ENCODE assay signal across 8 mouse cellular contexts in the genomic region with DNA sequence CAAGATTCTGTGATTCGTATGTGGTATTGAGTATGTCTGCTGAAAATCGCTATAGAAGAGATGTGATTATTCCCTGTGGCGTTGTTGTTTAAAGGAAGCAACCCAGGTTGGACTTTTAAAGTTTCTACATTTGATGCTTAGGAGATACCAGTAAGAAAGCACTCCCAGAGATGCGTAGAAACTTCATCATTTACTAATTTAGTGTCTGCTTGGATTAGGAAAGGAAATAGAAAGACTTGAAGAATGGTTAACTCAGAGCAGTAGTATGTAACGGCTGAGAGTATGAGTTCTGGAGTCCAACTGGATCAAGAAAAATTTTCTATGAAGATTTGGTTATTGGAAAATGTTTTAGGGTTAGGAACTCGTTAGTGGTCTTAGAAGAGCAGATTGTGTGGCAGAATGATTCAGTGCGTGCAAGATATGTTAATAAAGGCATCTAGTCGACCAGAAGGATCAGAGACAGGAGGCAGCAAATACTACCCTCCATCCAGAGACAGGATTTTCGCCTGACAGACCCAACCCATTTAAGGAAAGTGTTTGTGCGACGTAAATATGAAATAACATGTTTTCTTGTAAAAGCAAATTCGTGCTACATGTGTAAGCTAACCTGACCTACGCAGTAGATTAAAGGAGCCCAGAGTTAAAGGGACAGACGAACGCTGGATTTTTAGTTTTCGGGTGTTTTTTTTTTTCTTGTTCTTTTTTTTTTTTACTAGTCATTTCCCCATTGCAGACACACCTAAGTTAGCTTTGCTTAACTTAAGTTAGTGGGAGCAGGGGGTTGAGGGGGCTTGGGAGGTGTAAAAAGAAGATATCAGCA. TPM values are rescaled to one million over a fixed set of nuclear protein-coding genes. Genes with fewer than 3 reads are reported as not detected.
DNase-seq lines count a peak whose midpoint lies in the region; ATAC-seq lines count a peak whose summit lies in the region.

No protein-coding gene starts in this region.

- intact Hi-C loops in heart, postnatal 14 days (cut with DNase I) = no loop called here

- H3K4me2 ChIP-seq in heart, embryonic 12.5 days = peak overlapping the region; percentile 88
- peak overlapping the region; percentile 87 for H3K4me2 ChIP-seq in midbrain, embryonic 12.5 days (replicated peaks)

- no peak for ATAC-seq in heart, embryonic 12.5 days (ENCODE audit: insufficient number of reproducible peaks, low FRiP score)
- ATAC-seq in midbrain, embryonic 12.5 days (ENCODE audit: low FRiP score, low read depth) = no peak

- peak overlapping the region; percentile 98 for H3K27ac ChIP-seq in heart, embryonic 12.5 days (ENCODE audit: poor library complexity, severe bottlenecking)
- peak overlapping the region; percentile 96 for H3K27ac ChIP-seq in hindbrain, embryonic 10.5 days
- peak overlapping the region; percentile 97 for H3K27ac ChIP-seq in midbrain, embryonic 12.5 days (replicated peaks)

- H3K27me3 ChIP-seq in heart, embryonic 12.5 days (replicated peaks) = no peaks in the 10 kb centered on the region
- no peaks in the 10 kb centered on the region for H3K27me3 ChIP-seq in hindbrain, embryonic 10.5 days (ENCODE audit: insufficient read depth, poor library complexity, severe bottlenecking)
- H3K27me3 ChIP-seq in midbrain, embryonic 12.5 days = no peaks in the 10 kb centered on the region

- H3K4me3 ChIP-seq in heart, embryonic 12.5 days = peak overlapping the region; percentile 76
- H3K4me3 ChIP-seq in hindbrain, embryonic 10.5 days = peak overlapping the region; percentile 64
- peak overlapping the region; percentile 53 for H3K4me3 ChIP-seq in midbrain, embryonic 12.5 days

- peak overlapping the region; percentile 88 for H3K9ac ChIP-seq in heart, embryonic 12.5 days
- H3K9ac ChIP-seq in midbrain, embryonic 12.5 days (replicated peaks) = peak overlapping the region; percentile 92

- no peak for DNase-seq in heart, postnatal 14 days
- peak; percentile 12 for DNase-seq in Muller cell, postnatal 12 days (ENCODE audit: inconsistent ontology term)
- no peak for DNase-seq in hindbrain, embryonic 10.5 days (ENCODE audit: low spot score)
- no peak for DNase-seq in thymus, postnatal 0 days (ENCODE audit: low spot score)
- no peak for DNase-seq in cerebellum, postnatal 4 days (ENCODE audit: low spot score in 2 of 2)
- DNase-seq in ovary, postnatal 36 days (ENCODE audit: low spot score) = no peak

- 75% methylated on average over 16 of the region's 16 CpGs for WGBS in heart, embryonic 12.5 days
- 83% methylated on average over 16 of the region's 16 CpGs for WGBS in hindbrain, embryonic 10.5 days
- 80% methylated on average over 16 of the region's 16 CpGs for WGBS in midbrain, embryonic 12.5 days

- 0 out of 2 replicates have a peak, but pooled peaks cover 4% of the 10 kb centered on the region for H3K9me3 ChIP-seq in heart, embryonic 12.5 days (replicated peaks)
- H3K9me3 ChIP-seq in hindbrain, embryonic 10.5 days = peaks cover 17% of the 10 kb centered on the region
- H3K9me3 ChIP-seq in midbrain, embryonic 12.5 days = no peaks in the 10 kb centered on the region

- H3K36me3 ChIP-seq in heart, embryonic 12.5 days = peaks cover 38% of the 10 kb centered on the region
- H3K36me3 ChIP-seq in hindbrain, embryonic 10.5 days = peaks cover 58% of the 10 kb centered on the region
- peaks cover 32% of the 10 kb centered on the region for H3K36me3 ChIP-seq in midbrain, embryonic 12.5 days

- H3K4me1 ChIP-seq in heart, embryonic 12.5 days (replicated peaks) = peaks cover 24% of the 10 kb centered on the region
- H3K4me1 ChIP-seq in hindbrain, embryonic 10.5 days (replicated peaks) = peaks cover 30% of the 10 kb centered on the region
- peaks cover 28% of the 10 kb centered on the region for H3K4me1 ChIP-seq in midbrain, embryonic 12.5 days

RNA-seq across cellular contexts. Expression of a gene that starts 1.0 kb away (rescaled TPM):
- 15.1 and 17.4 TPM in 2 replicates for polyA plus RNA-seq in heart, embryonic 12.5 days (2016; fragmentation: Nextera tagmentation; extraction: Ambion mirVana)
- total RNA-seq in heart, postnatal 14 days (2021) = 1 to 10 TPM; 8.8 to 9.2 TPM
- 22.0 and 24.1 TPM in 2 replicates for polyA plus RNA-seq in hindbrain, embryonic 10.5 days (2016; fragmentation: Nextera tagmentation; extraction: Ambion mirVana)
- polyA plus RNA-seq in midbrain, embryonic 12.5 days (2016; fragmentation: Nextera tagmentation; extraction: Ambion mirVana) = 21.2 and 24.2 TPM in 2 replicates
- 23.4 and 25.5 TPM in 2 replicates for polyA plus RNA-seq in thymus, postnatal 0 days (2015; fragmentation: Nextera tagmentation; extraction: Ambion mirVana)

RNA-seq across cellular contexts. Expression of a gene that starts 1.2 kb away (rescaled TPM):
- polyA plus RNA-seq in heart, embryonic 12.5 days (2016; fragmentation: Nextera tagmentation; extraction: Ambion mirVana) = 13.5 and 13.7 TPM in 2 replicates
- 10 to 100 TPM; 10.5 to 11.7 TPM for total RNA-seq in heart, postnatal 14 days (2021)
- polyA plus RNA-seq in hindbrain, embryonic 10.5 days (2016; fragmentation: Nextera tagmentation; extraction: Ambion mirVana) = 27.5 and 28.3 TPM in 2 replicates
- 29.7 and 34.4 TPM in 2 replicates for polyA plus RNA-seq in midbrain, embryonic 12.5 days (2016; fragmentation: Nextera tagmentation; extraction: Ambion mirVana)
- polyA plus RNA-seq in thymus, postnatal 0 days (2015; fragmentation: Nextera tagmentation; extraction: Ambion mirVana) = 20.3 and 21.3 TPM in 2 replicates

RNA-seq across cellular contexts. Expression of a gene that starts 29.0 kb away (rescaled TPM):
- 45.2 and 46.4 TPM in 2 replicates for polyA plus RNA-seq in heart, embryonic 12.5 days (2016; fragmentation: Nextera tagmentation; extraction: Ambion mirVana)
- 10 to 100 TPM; 15.5 to 16.1 TPM for total RNA-seq in heart, postnatal 14 days (2021)
- polyA plus RNA-seq in hindbrain, embryonic 10.5 days (2016; fragmentation: Nextera tagmentation; extraction: Ambion mirVana) = 67.6 and 83.2 TPM in 2 replicates
- 81.9 and 82.5 TPM in 2 replicates for polyA plus RNA-seq in midbrain, embryonic 12.5 days (2016; fragmentation: Nextera tagmentation; extraction: Ambion mirVana)
- 45.5 and 51.2 TPM in 2 replicates for polyA plus RNA-seq in thymus, postnatal 0 days (2015; fragmentation: Nextera tagmentation; extraction: Ambion mirVana)

RNA-seq across cellular contexts. Expression of a gene that starts 29.5 kb away (rescaled TPM):
- 6.8 and 7.9 TPM in 2 replicates for polyA plus RNA-seq in heart, embryonic 12.5 days (2016; fragmentation: Nextera tagmentation; extraction: Ambion mirVana)
- total RNA-seq in heart, postnatal 14 days (2021) = 1 to 10 TPM; 7.6 to 8.5 TPM
- 11.8 and 13.6 TPM in 2 replicates for polyA plus RNA-seq in hindbrain, embryonic 10.5 days (2016; fragmentation: Nextera tagmentation; extraction: Ambion mirVana)
- 14.3 TPM in 2 replicates for polyA plus RNA-seq in midbrain, embryonic 12.5 days (2016; fragmentation: Nextera tagmentation; extraction: Ambion mirVana)
- polyA plus RNA-seq in thymus, postnatal 0 days (2015; fragmentation: Nextera tagmentation; extraction: Ambion mirVana) = 9.4 and 11.5 TPM in 2 replicates

RNA-seq across cellular contexts. Expression of a gene that starts 31.8 kb away (rescaled TPM):
- polyA plus RNA-seq in heart, embryonic 12.5 days (2016; fragmentation: Nextera tagmentation; extraction: Ambion mirVana) = not detected in 2 replicates
- not detected for total RNA-seq in heart, postnatal 14 days (2021)
- polyA plus RNA-seq in hindbrain, embryonic 10.5 days (2016; fragmentation: Nextera tagmentation; extraction: Ambion mirVana) = not detected in 2 replicates
- not detected in 2 replicates for polyA plus RNA-seq in midbrain, embryonic 12.5 days (2016; fragmentation: Nextera tagmentation; extraction: Ambion mirVana)
- polyA plus RNA-seq in thymus, postnatal 0 days (2015; fragmentation: Nextera tagmentation; extraction: Ambion mirVana) = 0.37 and 0.38 TPM in 2 replicates
